Mouse (Mus musculus) embryo, embryonic 11 days (tissue): ENCODE data around the gene Cdc34.
A peak's percentile ranks its signal among the peaks of the same experiment; 100 is the strongest.
"Not testable (repeated sequence)": the region's sequence is repeated elsewhere in the genome, so short reads cannot be mapped to it uniquely, and the experiment has no call there.

Experiments
- DNase-seq: peaks from one replicate; pipeline ENCODE4 v3.0.0-alpha.2; 2015

Gene Cdc34

DNA sequence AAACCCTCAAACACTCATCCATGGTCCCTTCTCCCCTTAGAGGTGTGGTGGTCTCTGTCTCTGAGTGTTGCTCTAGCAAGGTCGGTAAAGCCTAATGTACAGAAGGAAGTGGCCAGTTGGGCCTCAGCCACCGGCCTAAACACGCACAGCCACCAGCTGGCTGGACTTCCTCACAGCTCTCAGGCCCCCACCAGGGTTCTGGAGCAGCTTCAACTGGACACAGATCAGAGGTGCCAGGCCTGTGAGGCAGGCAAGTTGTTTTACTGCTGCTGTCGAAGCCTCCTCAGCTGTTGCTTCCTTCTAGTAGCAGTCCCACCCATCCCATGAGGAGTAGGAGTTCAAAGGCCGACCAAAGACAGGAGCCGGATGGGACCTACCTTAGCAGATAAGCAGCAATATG lies 15.9 kb downstream of the Cdc34 start:
- DNase-seq = no peak

DNA sequence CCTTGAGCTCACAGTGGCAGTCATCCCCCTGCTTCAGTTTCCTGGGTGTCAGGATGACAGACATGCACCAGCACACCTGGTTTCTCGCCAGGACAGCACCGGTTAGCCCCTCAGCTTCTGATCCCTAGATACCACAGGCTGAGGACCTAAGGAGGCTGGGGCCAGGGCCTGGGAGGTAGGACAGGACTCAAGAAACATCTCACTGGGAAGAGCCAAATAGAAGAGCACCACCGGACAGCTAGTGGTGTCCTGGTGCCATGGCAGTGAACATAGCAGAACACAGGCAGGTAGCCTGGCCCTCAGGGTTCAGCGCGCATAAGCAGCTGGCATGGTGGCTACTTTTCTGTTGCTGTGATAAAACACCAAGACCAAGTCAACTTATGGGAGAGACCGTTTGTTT lies 16.5 kb downstream of the Cdc34 start:
- DNase-seq = no peak

DNA sequence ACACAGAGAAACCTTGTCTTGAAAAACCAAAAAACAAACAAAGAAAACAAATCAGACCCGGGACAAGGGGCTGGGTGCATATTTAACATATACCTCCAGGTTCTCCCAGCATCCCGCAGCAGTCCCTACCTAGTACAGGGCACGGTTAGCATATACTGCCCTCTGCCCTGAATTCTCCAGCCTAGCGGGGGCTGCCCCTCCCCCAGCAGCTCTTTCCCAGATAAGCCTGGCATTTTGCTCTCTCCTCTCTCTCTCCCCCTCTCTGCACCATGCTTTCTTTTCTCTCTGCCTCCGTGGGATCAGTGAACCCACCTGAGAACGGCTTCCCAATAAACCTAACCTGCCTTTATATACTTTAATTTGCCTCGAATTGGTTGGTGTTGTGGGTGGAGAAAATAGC lies 18.7 kb downstream of the Cdc34 start:
- no peak for DNase-seq

DNA sequence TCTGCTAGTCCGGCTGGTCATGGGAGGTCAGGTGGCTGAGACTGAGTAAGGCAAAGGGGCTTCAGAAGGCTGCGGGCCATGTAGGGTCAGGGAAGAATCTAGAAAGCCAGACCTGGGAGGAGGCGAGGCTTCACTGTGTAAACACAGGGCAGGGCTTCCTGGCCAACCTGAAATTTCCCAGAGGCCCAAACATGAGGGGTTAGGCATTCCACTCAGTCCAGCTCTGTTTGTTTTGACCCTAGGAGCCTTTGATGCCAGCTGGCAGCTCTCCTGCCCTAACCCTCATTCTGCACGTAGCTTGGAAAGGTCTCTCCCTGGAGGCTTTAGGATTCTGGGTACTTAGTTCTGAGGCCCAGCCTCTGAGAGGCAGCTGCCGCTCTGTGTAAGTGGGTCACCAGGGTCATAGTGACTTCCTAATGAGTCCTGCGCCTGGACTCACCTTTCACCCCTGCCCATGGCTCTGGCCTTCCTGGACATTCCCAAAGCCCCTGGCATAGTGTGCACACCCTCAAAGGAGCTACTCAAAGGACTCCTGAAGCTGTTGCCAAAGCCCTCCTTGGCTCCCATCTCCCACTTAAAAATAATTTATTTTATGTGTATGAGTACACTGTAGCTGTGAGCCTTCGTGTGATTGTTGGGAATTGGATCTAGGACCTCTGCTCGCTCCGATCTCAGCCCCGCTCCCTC lies 19.6 kb downstream of the Cdc34 start:
- DNase-seq = peak; percentile 36

DNA sequence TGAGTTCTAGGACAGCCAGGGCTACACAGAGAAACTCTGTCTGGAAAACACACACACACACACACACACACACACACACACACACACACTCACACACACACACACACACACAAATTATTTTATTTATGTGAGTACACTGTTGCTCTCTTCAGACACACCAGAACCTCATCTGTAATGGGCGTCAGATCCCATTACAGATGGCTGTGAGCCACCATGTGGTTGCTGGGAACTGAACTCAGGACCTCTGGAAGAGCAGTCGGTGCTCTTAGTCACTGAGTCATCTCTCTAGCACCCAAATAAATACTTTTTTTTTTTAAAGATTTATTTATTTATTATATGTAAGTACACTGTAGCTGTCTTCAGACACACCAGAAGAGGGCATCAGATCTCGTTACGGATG lies 21.0 kb downstream of the Cdc34 start:
- DNase-seq = not testable (repeated sequence)

DNA sequence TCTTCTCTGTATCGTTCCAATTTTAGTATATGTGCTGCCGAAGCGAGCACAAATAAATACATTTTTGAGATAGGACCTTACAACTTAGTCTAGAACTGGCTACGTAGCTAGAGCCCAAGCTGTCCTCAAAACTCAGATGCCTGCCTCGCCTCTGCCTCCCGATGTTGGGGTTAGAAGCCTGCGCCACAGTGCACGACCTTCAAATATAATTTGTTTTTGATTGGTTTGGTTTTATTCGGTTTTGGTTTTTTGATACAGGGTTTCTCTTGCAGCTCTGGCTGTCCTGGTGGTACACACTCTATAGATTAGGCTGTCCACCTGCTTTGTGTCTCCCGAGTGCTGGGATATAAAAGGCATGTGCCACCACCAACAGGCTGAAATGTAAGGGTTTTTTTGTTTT lies 21.5 kb downstream of the Cdc34 start:
- DNase-seq = no peak

DNA sequence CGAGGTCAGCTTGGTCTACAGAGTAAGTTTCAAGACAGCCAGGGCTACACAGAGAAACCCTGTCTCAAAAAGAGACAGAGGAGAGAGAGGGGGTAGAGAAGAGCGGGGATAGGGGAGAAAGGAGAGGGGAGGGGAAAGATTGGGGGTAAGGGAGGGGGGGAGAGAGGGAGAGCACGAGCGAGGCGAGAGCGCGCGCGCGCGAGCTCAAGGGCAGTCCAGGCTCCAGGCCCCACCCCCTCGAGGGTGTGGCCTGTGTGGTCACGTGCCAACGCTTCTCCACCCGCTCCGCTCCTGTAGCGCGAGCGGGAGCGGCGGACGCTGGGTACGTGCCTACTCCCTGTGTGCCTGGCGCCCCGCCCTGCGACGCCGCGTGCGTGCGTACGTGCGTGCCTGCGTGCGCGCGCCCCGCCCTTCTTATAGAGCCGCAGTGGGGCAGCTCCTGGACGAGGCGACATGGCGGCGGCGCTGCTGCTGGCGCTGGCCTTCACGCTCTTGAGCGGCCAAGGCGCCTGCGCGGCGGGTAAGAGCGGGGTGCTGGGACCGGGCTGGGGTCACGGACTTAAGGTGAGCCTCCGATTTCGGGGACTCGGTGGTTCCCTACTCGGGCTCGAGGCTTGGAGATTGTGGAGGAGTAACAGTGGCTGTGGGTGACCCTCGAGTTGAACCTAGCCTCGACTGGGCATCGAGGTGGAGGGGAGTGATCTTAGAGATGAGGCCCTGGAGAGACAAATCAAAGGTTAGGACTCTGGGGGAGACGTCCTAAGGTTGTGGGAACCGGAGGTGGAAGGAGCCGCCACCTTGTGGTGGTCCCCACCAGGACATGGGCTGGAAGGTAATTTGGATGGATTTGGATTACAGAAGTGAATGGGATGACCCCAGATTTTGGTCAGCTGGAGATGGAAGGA lies 22.3 kb downstream of the Cdc34 start, which contains the start of gene Bsg:
TSS of gene Bsg (plus strand) at position 427 of the 905 bp plus-strand sequence.
- peak; percentile 100 for DNase-seq

DNA sequence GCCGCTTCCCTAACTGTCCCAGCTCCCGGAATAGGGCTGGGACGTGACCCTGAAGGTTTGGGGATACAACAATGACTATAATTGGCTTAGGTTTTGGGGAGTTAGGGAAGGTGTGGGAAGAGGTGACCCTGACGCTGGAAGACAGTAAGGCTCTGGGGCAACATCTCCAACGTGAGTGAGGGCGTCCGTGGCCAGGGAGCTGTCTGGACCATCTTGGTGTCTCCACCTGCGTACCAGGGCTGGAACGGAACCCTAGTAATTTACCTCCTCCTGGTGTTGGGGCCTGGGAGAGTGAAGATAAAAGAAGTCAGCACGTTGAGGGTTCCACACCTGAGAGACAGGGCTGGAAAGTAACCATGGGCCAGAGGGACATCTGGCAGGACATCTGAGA lies 23.0 kb downstream of the Cdc34 start:
- no peak for DNase-seq

DNA sequence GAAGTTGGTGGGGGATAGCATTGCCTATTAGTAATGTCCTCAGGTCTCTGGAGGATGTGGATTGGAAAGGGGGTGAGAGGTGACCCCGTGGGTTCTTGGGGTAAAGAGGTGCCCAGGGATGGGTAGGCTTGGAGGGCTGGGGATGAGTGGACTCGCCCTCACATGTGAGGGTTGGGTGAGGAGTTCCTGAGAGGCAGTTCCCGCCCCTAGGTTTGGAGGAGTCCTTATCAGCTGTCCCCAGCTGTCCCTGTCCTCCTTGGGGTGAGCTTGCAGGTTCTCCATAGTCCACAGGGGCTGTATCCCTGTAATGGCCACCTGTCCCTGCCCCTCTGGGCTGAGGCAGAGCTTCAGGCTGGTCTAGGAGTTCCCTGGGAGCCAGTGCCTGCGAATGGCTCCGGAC lies 24.0 kb downstream of the Cdc34 start:
- no peak for DNase-seq

DNA sequence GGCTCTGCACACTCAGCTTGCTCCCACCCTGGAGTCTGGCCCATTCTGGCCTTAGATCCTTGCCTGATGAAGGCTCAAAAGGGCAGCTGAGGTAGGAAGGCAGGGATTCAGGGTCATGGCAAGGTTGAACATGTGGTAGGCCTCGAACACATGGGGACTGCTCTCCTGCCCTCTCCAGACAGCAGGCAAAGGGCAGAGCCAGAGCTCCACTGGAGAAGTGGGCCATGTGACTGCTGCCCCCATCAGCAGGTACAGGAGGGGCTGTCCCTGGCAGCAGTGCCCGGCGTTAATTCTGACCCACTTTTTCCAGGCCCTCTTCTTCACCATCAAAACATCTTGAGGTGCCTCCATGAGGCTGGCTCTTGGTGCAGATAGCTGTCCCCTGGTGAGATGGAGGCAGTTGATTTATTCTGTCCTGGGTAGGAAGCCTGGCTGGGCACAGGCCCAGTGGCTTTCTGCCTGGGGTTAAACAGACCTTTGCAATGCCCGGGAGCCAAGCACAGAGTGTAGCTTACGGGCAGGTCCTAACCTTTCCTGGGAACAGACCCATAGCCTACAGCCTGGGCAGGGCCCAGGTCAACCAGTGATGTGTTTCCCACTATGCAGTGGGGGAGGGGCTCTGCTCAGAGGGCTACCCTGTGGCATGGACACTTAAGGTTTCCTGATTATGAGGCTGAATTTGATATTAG lies 24.6 kb downstream of the Cdc34 start:
- DNase-seq = no peak

DNA sequence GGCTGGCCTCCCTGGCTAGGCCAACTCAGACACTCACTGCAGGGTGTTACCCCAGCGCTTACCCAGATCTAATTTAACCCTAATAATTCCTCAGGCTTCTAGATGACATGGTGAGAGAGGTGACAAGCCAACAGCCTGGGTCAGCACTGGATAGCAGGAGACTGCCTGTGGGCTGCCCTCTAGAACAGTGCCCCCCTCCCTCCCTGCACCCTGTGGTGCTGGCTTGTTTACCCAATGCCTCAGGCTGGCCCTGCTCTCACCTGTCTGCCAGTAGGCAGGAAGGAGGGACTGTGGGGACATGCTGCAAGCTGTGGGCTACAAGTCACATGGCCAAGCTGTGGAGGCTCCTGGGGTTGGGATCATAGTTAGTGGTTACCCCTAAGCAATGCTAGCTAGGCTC lies 25.2 kb downstream of the Cdc34 start:
- DNase-seq = no peak

DNA sequence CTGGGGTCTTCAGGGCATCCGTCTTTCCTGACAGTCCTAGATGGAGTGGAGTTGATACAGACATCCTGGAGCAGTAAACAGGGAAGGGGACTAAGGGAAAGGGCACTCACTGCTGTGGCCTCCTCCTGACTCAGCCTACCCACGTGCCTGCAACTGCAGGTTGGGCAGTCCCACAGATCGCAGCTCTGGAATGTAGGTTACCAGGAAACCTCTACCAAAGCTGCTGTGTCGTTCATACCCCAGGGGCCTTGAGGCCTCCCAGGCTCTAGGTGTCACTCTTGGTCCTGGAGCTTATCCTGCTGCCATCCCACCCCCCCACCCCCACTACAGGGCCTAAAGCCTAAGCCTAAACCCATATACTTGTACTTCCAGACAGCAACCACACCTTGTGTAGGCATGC lies 25.8 kb downstream of the Cdc34 start:
- DNase-seq = no peak

DNA sequence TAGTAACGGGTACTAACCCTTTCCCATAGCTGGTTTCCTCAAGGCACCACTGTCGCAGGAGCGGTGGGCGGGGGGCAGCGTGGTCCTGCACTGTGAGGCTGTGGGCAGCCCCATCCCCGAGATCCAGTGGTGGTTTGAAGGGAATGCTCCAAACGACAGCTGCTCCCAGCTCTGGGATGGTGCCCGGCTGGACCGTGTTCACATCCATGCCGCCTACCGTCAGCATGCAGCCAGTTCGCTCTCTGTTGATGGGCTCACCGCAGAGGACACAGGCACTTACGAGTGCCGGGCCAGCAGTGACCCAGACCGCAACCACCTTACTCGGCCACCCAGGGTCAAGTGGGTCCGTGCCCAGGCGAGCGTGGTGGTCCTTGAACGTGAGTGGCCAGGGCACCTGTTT lies 26.7 kb downstream of the Cdc34 start:
- DNase-seq = no peak

DNA sequence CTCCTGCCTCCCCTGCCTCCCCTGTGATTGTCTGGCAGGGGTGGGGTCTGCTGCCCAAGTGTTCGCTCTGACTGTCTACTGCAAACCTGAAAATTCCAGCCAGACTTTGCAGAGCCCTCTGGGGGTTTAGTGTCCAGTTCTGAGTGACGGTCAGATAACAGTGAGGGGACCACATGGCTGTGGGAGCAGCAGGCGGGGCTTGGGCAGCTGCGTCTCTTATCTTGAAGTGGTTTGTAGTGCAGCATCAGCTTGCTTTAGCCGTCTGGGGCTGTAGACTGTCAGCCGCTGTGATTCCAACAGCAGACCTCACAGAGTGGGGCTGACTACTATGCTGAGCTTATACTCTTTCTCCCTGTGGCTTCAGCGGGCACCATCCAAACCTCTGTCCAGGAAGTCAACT lies 27.3 kb downstream of the Cdc34 start:
- no peak for DNase-seq

DNA sequence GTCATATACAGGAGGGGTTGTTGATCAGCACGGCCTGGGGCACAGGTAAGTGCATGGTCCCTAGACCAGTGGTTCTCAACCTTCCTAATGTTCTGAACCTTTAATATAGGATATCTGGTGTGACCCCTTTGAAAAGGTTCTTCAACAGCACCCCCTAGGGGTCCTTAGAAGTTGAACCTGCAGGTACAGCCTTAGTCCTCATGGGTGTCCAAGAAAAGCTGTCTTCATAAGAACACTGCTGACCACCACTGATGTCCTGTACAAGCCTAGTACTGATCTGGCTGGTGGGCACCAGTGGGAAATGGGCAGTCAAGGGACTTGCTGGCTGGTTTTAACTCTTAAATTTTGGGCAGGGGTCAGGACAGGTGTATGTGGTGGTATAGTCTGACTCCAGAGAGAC lies 30.0 kb downstream of the Cdc34 start:
- DNase-seq = peak; percentile 54

DNA sequence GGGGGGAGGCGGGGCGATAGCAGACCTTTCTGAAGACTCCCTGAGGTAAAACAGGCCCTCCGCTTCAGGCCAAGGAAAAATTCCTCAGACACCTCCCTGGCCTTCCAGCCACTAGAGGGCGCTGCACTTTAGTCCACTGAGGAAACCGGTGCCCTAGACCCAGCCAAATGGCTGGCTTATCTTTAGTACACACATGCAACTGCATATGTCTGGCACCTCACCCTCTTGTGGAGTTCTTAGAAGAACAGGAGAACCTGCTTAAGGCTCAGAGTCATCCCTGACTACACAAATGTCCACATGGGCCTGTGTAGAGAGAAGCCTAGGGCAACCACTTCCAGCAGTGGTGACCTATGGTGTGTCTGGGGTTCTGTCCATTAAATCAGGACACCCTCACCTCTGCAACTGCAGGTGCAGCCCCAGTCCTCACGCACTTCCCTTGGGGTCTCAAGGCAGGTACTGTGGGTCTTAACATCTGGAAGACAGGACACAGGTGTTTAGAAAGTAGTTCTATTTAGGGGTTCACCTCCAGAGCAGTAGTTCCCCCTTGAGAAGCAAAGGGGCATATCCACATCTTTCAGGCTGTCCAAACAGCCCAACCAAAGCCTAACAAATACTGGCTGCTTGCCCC lies 30.6 kb downstream of the Cdc34 start:
- DNase-seq = peak; percentile 86

DNA sequence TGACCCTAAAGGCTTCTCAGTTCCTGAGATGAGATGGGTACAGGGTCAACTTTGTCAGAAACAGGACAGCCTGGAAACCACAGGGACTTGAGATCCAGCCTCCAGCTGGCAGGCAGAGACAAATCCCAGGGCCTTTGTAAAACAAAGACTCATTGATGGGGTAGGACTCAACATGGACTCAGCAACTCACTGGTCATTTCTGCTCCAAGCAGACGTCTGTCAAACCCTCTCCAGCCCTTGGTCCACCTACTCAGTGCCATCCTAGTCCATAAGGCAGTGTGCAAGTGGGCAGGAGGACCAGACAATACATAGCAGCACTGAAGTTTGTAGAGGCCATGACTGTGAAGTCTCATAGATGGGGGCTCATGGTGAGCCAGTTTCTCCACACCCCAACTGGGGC lies 31.2 kb downstream of the Cdc34 start:
- no peak for DNase-seq

DNA sequence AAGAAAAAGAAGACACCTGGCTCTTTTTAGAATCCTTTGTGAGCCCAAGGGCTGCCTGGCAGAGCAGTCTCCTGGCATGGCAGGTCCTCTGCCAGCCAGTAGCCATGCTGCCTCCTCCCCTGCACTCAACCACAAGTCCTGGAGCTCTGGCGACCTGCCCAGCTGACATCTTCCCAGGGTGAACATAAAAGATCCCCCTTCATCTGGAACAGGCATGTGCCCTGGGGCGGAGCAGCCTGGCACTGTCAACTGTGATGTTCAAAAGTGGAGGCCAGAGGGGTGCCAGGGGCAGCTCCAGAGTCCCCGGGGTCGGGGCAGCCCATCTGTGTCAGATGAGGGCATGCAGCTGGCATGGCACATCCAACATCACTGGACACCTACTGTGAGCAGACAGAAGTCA lies 33.0 kb downstream of the Cdc34 start:
- DNase-seq = no peak

DNA sequence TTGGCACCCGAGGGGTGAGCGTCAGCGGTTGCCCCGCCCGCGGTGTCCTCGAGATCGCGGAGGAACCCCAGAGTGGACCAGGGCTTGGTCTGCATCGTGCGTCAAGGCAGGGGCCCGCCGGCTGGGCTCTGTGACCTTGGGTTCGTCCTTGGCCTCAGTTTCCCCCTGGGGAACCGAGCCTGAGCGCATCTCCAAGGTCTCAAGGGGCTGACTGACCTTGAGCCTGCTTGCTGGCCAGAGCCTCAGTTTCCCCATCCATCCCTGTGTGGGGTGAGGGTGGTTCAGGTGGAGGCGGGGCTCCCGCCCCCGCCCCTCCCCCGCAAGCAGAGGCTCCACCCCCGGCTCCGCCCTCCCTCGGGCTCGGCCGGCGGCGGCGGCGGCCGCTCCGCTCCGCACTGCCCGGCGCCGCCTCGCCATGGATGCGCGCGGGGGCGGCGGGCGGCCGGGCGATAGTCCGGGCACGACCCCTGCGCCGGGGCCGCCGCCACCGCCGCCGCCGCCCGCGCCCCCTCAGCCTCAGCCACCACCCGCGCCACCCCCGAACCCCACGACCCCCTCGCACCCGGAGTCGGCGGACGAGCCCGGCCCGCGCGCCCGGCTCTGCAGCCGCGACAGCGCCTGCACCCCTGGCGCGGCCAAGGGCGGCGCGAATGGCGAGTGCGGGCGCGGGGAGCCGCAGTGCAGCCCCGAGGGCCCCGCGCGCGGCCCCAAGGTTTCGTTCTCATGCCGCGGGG lies 34.4 kb downstream of the Cdc34 start, which contains the start of gene Hcn2:
TSS of gene Hcn2 (plus strand) at position 381 of the 734 bp plus-strand sequence.
- DNase-seq = peak; percentile 55

DNA sequence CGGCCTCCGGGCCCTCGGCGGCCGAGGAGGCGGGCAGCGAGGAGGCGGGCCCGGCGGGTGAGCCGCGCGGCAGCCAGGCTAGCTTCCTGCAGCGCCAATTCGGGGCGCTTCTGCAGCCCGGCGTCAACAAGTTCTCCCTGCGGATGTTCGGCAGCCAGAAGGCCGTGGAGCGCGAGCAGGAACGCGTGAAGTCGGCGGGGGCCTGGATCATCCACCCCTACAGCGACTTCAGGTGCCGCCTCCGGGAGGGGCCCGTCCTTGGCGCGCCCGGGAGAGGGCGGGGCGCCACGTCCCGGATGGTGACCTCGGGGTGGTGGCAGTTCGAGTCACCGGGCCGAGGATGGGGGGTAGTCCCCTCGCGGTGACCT lies 35.0 kb downstream of the Cdc34 start:
- DNase-seq = peak; percentile 40

DNA sequence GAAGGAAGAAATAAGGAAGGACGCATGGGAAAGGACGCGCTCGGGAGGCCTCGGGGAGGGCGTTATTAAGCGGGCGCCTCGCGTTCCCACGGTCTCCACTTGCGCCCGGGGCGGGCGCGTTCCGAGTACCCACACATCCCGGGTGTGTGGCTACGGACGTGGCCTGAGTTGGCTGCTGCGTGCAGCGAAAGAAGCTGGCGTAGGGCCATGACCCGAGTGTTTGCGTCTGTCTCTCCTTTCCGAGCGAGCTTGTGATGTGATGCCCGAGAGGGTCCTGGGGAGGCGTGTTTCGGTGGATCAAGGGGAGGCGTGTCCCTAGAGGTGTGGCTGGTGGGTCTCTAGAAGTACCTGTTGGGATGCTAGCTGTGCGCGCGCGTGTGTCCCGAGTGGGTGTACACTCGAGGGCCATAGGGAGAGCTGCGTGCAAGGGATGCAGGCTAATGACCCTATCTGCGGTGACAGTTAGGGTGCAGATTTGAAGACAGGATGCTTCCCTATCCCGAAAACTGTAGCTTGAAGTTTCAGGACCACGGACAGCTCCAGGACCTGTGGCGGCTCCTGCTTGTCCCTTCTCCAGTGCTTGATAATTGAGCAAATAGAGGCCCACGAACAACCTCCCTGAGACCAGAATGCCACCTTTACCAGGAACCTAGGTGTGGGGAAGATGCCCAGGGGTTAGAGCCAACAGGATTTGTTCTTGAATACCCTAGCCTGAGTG lies 35.8 kb downstream of the Cdc34 start:
- DNase-seq = peak; percentile 86

DNA sequence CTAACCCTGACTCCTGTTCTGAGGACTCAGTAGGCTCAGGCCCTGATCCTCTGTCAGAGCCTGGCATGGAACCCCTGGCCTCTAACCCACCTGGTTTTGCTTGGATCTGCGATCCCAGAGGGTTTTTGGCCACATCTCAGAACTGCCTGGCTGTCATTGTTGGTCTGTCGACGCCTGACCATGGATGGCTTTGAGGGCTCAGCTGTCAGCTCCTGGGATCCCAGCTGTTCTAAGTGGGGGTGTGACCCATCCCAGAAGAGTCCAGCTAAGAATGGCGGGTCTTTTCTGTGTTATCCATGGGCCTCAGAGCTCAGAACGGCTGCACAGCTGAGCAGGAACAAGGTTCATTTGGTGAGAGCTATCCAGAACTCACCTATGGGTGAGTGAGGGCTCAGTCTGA lies 39.1 kb downstream of the Cdc34 start:
- DNase-seq = no peak
